Mouse (Mus musculus): ENCODE data around the gene Mrrf.
A peak's percentile ranks its signal among the peaks of the same experiment; 100 is the strongest.

The Mrrf gene

GRCm38 (mm10) chr2:36200813-36201212 is 64.6 kb downstream of the Mrrf start:
- DNase-seq (ENCODE audit: low spot score in 2 of 2), result no peak

- DNase-seq (ENCODE audit: low spot score in 2 of 2), result no peak
Observed at GRCm38 (mm10) chr2:36201756-36202610, 65.8 kb downstream of the Mrrf start.

GRCm38 (mm10) chr2:36202611-36202880 is 66.4 kb downstream of the Mrrf start:
- DNase-seq (ENCODE audit: low spot score in 2 of 2), result no peak

GRCm38 (mm10) chr2:36203011-36203825 is 67.0 kb downstream of the Mrrf start:
- DNase-seq (ENCODE audit: low spot score in 2 of 2), result no peak

GRCm38 (mm10) chr2:36204595-36204994 is 68.4 kb downstream of the Mrrf start:
- DNase-seq (ENCODE audit: low spot score in 2 of 2), result no peak

- DNase-seq (ENCODE audit: low spot score in 2 of 2), result no peak
Observed at GRCm38 (mm10) chr2:36207071-36207470, 70.9 kb downstream of the Mrrf start.

GRCm38 (mm10) chr2:36210796-36211195 is 74.6 kb downstream of the Mrrf start:
- no peak for DNase-seq (ENCODE audit: low spot score in 2 of 2)

- DNase-seq (ENCODE audit: low spot score in 2 of 2), result no peak
Observed at GRCm38 (mm10) chr2:36211785-36212184, 75.6 kb downstream of the Mrrf start.

- no peak for DNase-seq (ENCODE audit: low spot score in 2 of 2)
Observed at GRCm38 (mm10) chr2:36213108-36213507, 76.9 kb downstream of the Mrrf start.

GRCm38 (mm10) chr2:36214023-36214422 is 77.8 kb downstream of the Mrrf start:
- DNase-seq (ENCODE audit: low spot score in 2 of 2), result peak; percentile 74 to 88

- DNase-seq (ENCODE audit: low spot score in 2 of 2), result no peak
Observed at GRCm38 (mm10) chr2:36214425-36214824, 78.2 kb downstream of the Mrrf start.

GRCm38 (mm10) chr2:36215203-36215739 is 79.1 kb downstream of the Mrrf start:
- DNase-seq (ENCODE audit: low spot score in 2 of 2), result no peak

- no peak for DNase-seq (ENCODE audit: low spot score in 2 of 2)
Observed at GRCm38 (mm10) chr2:36216546-36216945, 80.4 kb downstream of the Mrrf start.

GRCm38 (mm10) chr2:36216953-36217573 is 80.9 kb downstream of the Mrrf start:
- no peak for DNase-seq (ENCODE audit: low spot score in 2 of 2)

- no peak for DNase-seq (ENCODE audit: low spot score in 2 of 2)
Observed at GRCm38 (mm10) chr2:36217692-36218233, 81.6 kb downstream of the Mrrf start.

- no peak for DNase-seq (ENCODE audit: low spot score in 2 of 2)
Observed at GRCm38 (mm10) chr2:36220106-36220505, 83.9 kb downstream of the Mrrf start.

- DNase-seq (ENCODE audit: low spot score in 2 of 2), result no peak
Observed at GRCm38 (mm10) chr2:36220891-36221290, 84.7 kb downstream of the Mrrf start.

- DNase-seq (ENCODE audit: low spot score in 2 of 2), result no peak
Observed at GRCm38 (mm10) chr2:36222168-36222848, 86.1 kb downstream of the Mrrf start.

- DNase-seq (ENCODE audit: low spot score in 2 of 2), result no peak
Observed at GRCm38 (mm10) chr2:36223436-36223835, 87.2 kb downstream of the Mrrf start.

- DNase-seq (ENCODE audit: low spot score in 2 of 2), result no peak
Observed at GRCm38 (mm10) chr2:36224153-36224552, 88.0 kb downstream of the Mrrf start.

GRCm38 (mm10) chr2:36224599-36224998 is 88.4 kb downstream of the Mrrf start:
- DNase-seq (ENCODE audit: low spot score in 2 of 2), result no peak
